Mouse (Mus musculus) kidney, adult 2 months (tissue): ENCODE measurements around the gene Herc1. TPM values are rescaled to one million over a fixed set of nuclear protein-coding genes. Genes with fewer than 3 reads are reported as not detected.
A peak's percentile ranks its signal among the peaks of the same experiment; 100 is the strongest.

Experiments used
- DNase-seq: peaks from one replicate; pipeline ENCODE4 v3.0.0; 2021
- H3K27ac ChIP-seq: fragments of 200-500 bp; 2 replicates; pipeline ENCODE4 v1.5.1; 2012; ENCODE audit warnings: low read depth, low read length, control low read depth, inconsistent platforms; ENCODE audit not compliant: insufficient read depth
- H3K27me3 ChIP-seq: fragments of 200-500 bp; replicated peaks from 2 replicates; pipeline ENCODE4 v1.6.1; 2012; ENCODE audit warnings: mild to moderate bottlenecking, moderate library complexity, low read length, inconsistent platforms; ENCODE audit not compliant: control insufficient read depth, insufficient read depth
- H3K36me3 ChIP-seq: fragments of 200-500 bp; 2 replicates; pipeline ENCODE4 v1.6.1; 2012; ENCODE audit warnings: mild to moderate bottlenecking, moderate library complexity, low read length, inconsistent platforms; ENCODE audit not compliant: control insufficient read depth, insufficient read depth
- H3K4me1 ChIP-seq: fragments of 200-500 bp; 2 replicates; pipeline ENCODE4 v1.6.1; 2011; ENCODE audit warnings: low read length; ENCODE audit not compliant: control insufficient read depth, insufficient read depth
- H3K4me3 ChIP-seq: fragments of 200-500 bp; 2 replicates; pipeline ENCODE4 v1.5.1; 2011; ENCODE audit warnings: mild to moderate bottlenecking, low read depth, low read length, control low read depth; ENCODE audit not compliant: insufficient read depth
- CTCF ChIP-seq: fragments of 200-500 bp; conservative IDR thresholded peaks from 2 replicates; pipeline ENCODE4 v1.5.1; 2011; ENCODE audit warnings: low read depth, mild to moderate bottlenecking, control low read depth, low read length, moderate library complexity, mixed read lengths; ENCODE audit not compliant: insufficient read depth, insufficient read length
- POLR2A ChIP-seq: fragments of 200-500 bp; IDR thresholded peaks from one replicate; pipeline ENCODE4 v1.6.1; 2011; ENCODE audit warnings: low read depth, low read length, control low read depth
- WGBS: fragments of 180-500 bp; shearing (Covaris S2); methylation state at CpG from one replicate; pipeline ENCODE4 v1.1.7; 2018; 5-methylcytosine and 5-hydroxymethylcytosine counted together
- polyA plus RNA-seq: library from polyadenylated mRNA; depleted of rRNA; stranded (reverse); fragments of >200 nt; gene quantifications from 2 replicates; pipeline ENCODE4 v1.2.3, GENCODE M21; 2012

Herc1 gene
- polyA plus RNA-seq, 1 experiment, result 12.0 TPM

GRCm38 (mm10) chr9:66440007-66440406, 89.8 kb downstream of the Herc1 start:
- 79% methylated on average over 8 of the region's 8 CpGs for WGBS

GRCm38 (mm10) chr9:66448253-66448652, 98.0 kb downstream of the Herc1 start:
- WGBS, result 74% methylated on average over 5 of the region's 5 CpGs
- H3K36me3 ChIP-seq, result peaks cover 5% of the 10 kb centered on the region

More at GRCm38 (mm10) chr9:66440007-66440406, 89.8 kb downstream of the Herc1 start:
- DNase-seq, result peak; percentile 69
- Histone ChIP-seq H3K36me3 (peaks cover 4% of the 10 kb centered on the region; the same call in 1 of the 2 replicates), H3K4me3 (no peak overlapping the region), H3K4me1 (no peaks in the 10 kb centered on the region), H3K27ac (no peak overlapping the region), H3K27me3 (no peaks in the 10 kb centered on the region)
- no peak for TF ChIP-seq POLR2A
- TF ChIP-seq CTCF, result no peak

GRCm38 (mm10) chr9:66465087-66465486, 114.8 kb downstream of the Herc1 start:
- Histone ChIP-seq H3K27ac (no peak overlapping the region), H3K4me1 (no peaks in the 10 kb centered on the region), H3K27me3 (no peaks in the 10 kb centered on the region), H3K4me3 (no peak overlapping the region), H3K36me3 (peaks cover 10% of the 10 kb centered on the region)
- WGBS, result 62% methylated on average over 4 of the region's 4 CpGs
- TF ChIP-seq CTCF, result no peak
- no peak for TF ChIP-seq POLR2A
- DNase-seq, result peak; percentile 21

More at GRCm38 (mm10) chr9:66448253-66448652, 98.0 kb downstream of the Herc1 start:
- DNase-seq, result no peak
- Histone ChIP-seq H3K27ac (no peak overlapping the region), H3K4me1 (no peaks in the 10 kb centered on the region), H3K4me3 (no peak overlapping the region), H3K27me3 (no peaks in the 10 kb centered on the region)
- TF ChIP-seq CTCF (no peak), POLR2A (no peak)

GRCm38 (mm10) chr9:66477785-66478184, 127.5 kb downstream of the Herc1 start:
- Histone ChIP-seq H3K27ac (no peak overlapping the region), H3K4me1 (no peaks in the 10 kb centered on the region), H3K27me3 (no peaks in the 10 kb centered on the region), H3K36me3 (peaks cover 13% of the 10 kb centered on the region), H3K4me3 (no peak overlapping the region)
- DNase-seq, result no peak
- WGBS, result 93% methylated on average over 2 of the region's 2 CpGs
- TF ChIP-seq CTCF (no peak), POLR2A (no peak)

GRCm38 (mm10) chr9:66483429-66483828, 133.2 kb downstream of the Herc1 start:
- no peak for DNase-seq
- 93% methylated on average over 3 of the region's 3 CpGs for WGBS
- no peaks in the 10 kb centered on the region for H3K27me3 ChIP-seq
- H3K27ac ChIP-seq, result no peak overlapping the region
- H3K36me3 ChIP-seq, result peaks cover 20% of the 10 kb centered on the region
- TF ChIP-seq CTCF (no peak), POLR2A (no peak)
- no peak overlapping the region for H3K4me3 ChIP-seq
- no peaks in the 10 kb centered on the region for H3K4me1 ChIP-seq

GRCm38 (mm10) chr9:66488786-66489185, 138.5 kb downstream of the Herc1 start:
- no peaks in the 10 kb centered on the region for H3K27me3 ChIP-seq
- H3K36me3 ChIP-seq, result peaks cover 21% of the 10 kb centered on the region
- no peaks in the 10 kb centered on the region for H3K4me1 ChIP-seq
- H3K4me3 ChIP-seq, result no peak overlapping the region
- no peak for DNase-seq
- no peak overlapping the region for H3K27ac ChIP-seq
- TF ChIP-seq POLR2A (no peak), CTCF (no peak)

- Histone ChIP-seq H3K27ac (no peak overlapping the region), H3K4me3 (no peak overlapping the region), H3K36me3 (peaks cover 19% of the 10 kb centered on the region), H3K27me3 (no peaks in the 10 kb centered on the region), H3K4me1 (no peaks in the 10 kb centered on the region)
- no peak for DNase-seq
- TF ChIP-seq CTCF (no peak), POLR2A (no peak)
- WGBS, result 79% methylated on average over 1 of the region's 1 CpGs
Measured at GRCm38 (mm10) chr9:66492361-66492760, 142.1 kb downstream of the Herc1 start.

- Histone ChIP-seq H3K27ac (no peak overlapping the region), H3K4me3 (no peak overlapping the region), H3K4me1 (no peaks in the 10 kb centered on the region), H3K27me3 (no peaks in the 10 kb centered on the region), H3K36me3 (peaks cover 16% of the 10 kb centered on the region)
- DNase-seq, result no peak
- TF ChIP-seq POLR2A, result no peak
- TF ChIP-seq CTCF, result no peak
Measured at GRCm38 (mm10) chr9:66493992-66494391, 143.7 kb downstream of the Herc1 start.
